Mouse (Mus musculus): ENCODE measurements around the gene Fgfbp3. TPM values are rescaled to one million over a fixed set of nuclear protein-coding genes. Genes with fewer than 3 reads are reported as not detected.

The Fgfbp3 gene
- polyA plus RNA-seq, 1 experiment from 2014 or later: 3.5 TPM

DNA sequence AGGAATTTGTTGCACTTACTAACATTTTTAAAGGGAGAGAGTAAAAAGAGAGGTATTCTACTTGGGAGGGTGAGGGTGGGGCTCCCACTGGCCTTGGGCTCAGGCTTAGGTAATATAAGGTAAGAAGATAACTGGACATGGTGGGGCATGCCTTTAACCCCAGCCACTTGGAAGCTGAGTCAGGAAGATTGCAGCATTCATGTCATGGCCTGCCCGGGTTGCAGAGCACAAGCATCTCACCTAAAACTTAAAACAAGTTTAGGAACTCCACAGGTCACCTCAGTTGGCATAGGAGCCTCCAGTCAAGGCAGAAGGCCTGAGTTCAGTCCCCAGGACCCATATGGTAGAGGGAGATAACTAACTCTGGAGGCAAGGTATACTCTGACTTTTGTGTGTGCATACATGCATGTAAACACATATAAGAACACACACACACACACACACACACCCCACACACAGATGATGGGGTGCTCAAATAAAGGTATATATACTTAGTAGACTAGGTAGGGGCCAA is 2.5 kb downstream of the Fgfbp3 start:
- H3K27me3 ChIP-seq (replicated peaks; ENCODE audit: control insufficient read depth, insufficient read depth, low read length): no peaks in the 10 kb centered on the region
- no peaks in the 10 kb centered on the region for H3K36me3 ChIP-seq (ENCODE audit: control insufficient read depth, insufficient read depth, low read length)
- no peaks in the 10 kb centered on the region for H3K9me3 ChIP-seq (ENCODE audit: control insufficient read depth, low read length)
- H3K9ac ChIP-seq (ENCODE audit: low read depth, low read length): no peak overlapping the region
- WGBS: 76% methylated on average over 1 of the region's 1 CpGs
- H3K4me3 ChIP-seq (ENCODE audit: low read length): no peak overlapping the region
- H3K27ac ChIP-seq (ENCODE audit: low read length): no peak overlapping the region
- no peak overlapping the region for H3K4me2 ChIP-seq (ENCODE audit: low read depth, low read length)
- peaks cover 2% of the 10 kb centered on the region; the same call in 1 of the 2 replicates for H3K4me1 ChIP-seq (ENCODE audit: control insufficient read depth, insufficient read depth, low read length)
- no peak for ATAC-seq

DNA sequence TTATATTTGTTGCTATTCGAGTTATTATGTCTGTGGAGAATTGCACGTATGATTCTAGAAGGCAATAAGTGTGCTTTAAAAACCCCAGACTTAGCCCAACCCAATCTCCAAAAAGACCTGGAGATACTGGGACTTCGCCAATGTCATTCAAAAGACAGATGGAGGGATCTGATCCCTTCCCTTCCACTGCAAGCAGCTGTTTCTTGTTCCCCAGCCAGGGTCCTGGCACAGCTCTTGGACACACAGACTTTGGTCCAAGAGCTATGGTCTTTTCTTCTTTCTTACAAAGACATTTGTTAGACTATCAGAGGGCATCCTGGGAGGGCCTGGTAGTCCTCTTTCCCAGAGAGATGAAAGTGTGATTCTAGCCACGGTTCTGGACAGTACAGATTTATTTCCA is 3.2 kb downstream of the Fgfbp3 start:
- H3K9ac ChIP-seq (ENCODE audit: low read depth, low read length): no peak overlapping the region
- WGBS: 76% methylated on average over 4 of the region's 4 CpGs
- no peaks in the 10 kb centered on the region for H3K36me3 ChIP-seq (ENCODE audit: control insufficient read depth, insufficient read depth, low read length)
- no peak for ATAC-seq
- H3K27me3 ChIP-seq (replicated peaks; ENCODE audit: control insufficient read depth, insufficient read depth, low read length): no peaks in the 10 kb centered on the region
- no peaks in the 10 kb centered on the region for H3K9me3 ChIP-seq (ENCODE audit: control insufficient read depth, low read length)
- no peak overlapping the region for H3K4me2 ChIP-seq (ENCODE audit: low read depth, low read length)
- H3K4me1 ChIP-seq (ENCODE audit: control insufficient read depth, insufficient read depth, low read length): peaks cover 2% of the 10 kb centered on the region; the same call in 1 of the 2 replicates
- no peak overlapping the region for H3K4me3 ChIP-seq (ENCODE audit: low read length)
- H3K27ac ChIP-seq (ENCODE audit: low read length): no peak overlapping the region

DNA sequence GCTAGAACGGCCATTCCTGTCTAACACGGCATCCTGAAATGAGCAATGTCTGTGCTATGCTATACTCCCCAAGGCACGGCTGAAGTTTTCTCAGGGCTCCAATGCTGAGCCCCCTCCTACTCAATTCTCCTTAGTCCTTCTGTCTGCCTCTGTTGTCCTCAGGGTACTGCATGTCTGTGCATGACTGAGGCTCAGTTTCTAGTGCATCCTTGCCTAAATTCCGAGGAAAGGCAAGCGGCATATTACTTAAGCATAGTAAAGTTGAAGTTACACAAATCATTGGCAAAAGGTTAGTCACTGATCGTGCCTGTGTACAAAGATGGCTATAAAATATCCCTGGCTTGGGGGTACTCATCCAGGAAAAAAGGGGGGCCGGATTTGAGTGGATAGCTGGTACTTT is 6.4 kb downstream of the Fgfbp3 start:
- Histone ChIP-seq H3K27me3 (replicated peaks; ENCODE audit: control insufficient read depth, insufficient read depth, low read length) (no peaks in the 10 kb centered on the region), H3K4me1 (ENCODE audit: control insufficient read depth, insufficient read depth, low read length) (no peaks in the 10 kb centered on the region), H3K27ac (ENCODE audit: low read length) (no peak overlapping the region), H3K9me3 (ENCODE audit: control insufficient read depth, low read length) (no peaks in the 10 kb centered on the region), H3K4me2 (ENCODE audit: low read depth, low read length) (no peak overlapping the region), H3K9ac (ENCODE audit: low read depth, low read length) (no peak overlapping the region), H3K36me3 (ENCODE audit: control insufficient read depth, insufficient read depth, low read length) (no peaks in the 10 kb centered on the region), H3K4me3 (ENCODE audit: low read length) (no peak overlapping the region)
- no peak for ATAC-seq
- WGBS: 80% methylated on average over 7 of the region's 7 CpGs

DNA sequence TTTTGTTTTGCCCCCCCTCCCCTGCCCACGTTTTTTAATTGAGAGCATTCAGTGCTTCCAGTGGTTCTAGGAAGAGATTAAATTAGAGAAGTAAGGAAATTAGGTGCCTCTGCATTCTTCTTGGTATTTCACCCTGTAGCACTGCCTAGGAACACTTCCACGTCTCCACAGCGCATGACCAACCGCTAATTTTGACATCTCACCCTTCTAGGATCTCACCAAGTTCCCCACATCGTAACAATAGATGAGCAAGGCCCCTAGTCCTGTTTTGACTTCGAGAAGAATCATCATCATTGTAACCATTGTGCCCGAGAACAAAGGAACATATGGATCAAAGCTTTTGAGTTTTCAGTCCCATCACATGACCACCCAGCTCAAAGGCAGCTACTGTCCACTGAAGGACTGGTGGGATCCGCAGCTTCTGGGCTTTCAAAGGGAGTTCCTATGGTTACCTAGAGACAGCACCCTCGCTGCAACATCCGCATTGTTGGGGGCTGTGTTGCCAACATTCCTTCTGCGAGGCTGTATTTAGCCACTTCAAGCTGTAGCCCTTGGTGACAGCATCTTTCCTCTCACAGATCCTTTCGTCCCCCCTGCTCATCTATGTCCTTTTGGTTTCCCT is 8.9 kb downstream of the Fgfbp3 start:
- WGBS: 43% methylated on average over 12 of the region's 12 CpGs
- Histone ChIP-seq H3K36me3 (ENCODE audit: control insufficient read depth, insufficient read depth, low read length) (no peaks in the 10 kb centered on the region), H3K27me3 (replicated peaks; ENCODE audit: control insufficient read depth, insufficient read depth, low read length) (no peaks in the 10 kb centered on the region), H3K4me2 (ENCODE audit: low read depth, low read length) (no peak overlapping the region), H3K27ac (ENCODE audit: low read length) (no peak overlapping the region), H3K4me1 (ENCODE audit: control insufficient read depth, insufficient read depth, low read length) (no peaks in the 10 kb centered on the region), H3K9me3 (ENCODE audit: control insufficient read depth, low read length) (no peaks in the 10 kb centered on the region), H3K4me3 (ENCODE audit: low read length) (no peak overlapping the region), H3K9ac (ENCODE audit: low read depth, low read length) (no peak overlapping the region)
- no peak for ATAC-seq

- Histone ChIP-seq H3K4me2 (ENCODE audit: low read depth, low read length) (no peak overlapping the region), H3K27ac (ENCODE audit: low read length) (no peak overlapping the region), H3K4me1 (ENCODE audit: control insufficient read depth, insufficient read depth, low read length) (no peaks in the 10 kb centered on the region), H3K27me3 (replicated peaks; ENCODE audit: control insufficient read depth, insufficient read depth, low read length) (no peaks in the 10 kb centered on the region), H3K9ac (ENCODE audit: low read depth, low read length) (no peak overlapping the region), H3K36me3 (ENCODE audit: control insufficient read depth, insufficient read depth, low read length) (no peaks in the 10 kb centered on the region), H3K4me3 (ENCODE audit: low read length) (no peak overlapping the region), H3K9me3 (ENCODE audit: control insufficient read depth, low read length) (no peaks in the 10 kb centered on the region)
- peak; percentile 66 for ATAC-seq
- WGBS: 20% methylated on average over 9 of the region's 9 CpGs
Observed at GRCm38 (mm10) chr19:36909676-36910292, 9.6 kb downstream of the Fgfbp3 start.

GRCm38 (mm10) chr19:36909150-36909549 is 10.3 kb downstream of the Fgfbp3 start:
- no peak for ATAC-seq
- Histone ChIP-seq H3K27me3 (replicated peaks; ENCODE audit: control insufficient read depth, insufficient read depth, low read length) (no peaks in the 10 kb centered on the region), H3K27ac (ENCODE audit: low read length) (no peak overlapping the region), H3K4me3 (ENCODE audit: low read length) (no peak overlapping the region), H3K9me3 (ENCODE audit: control insufficient read depth, low read length) (no peaks in the 10 kb centered on the region), H3K36me3 (ENCODE audit: control insufficient read depth, insufficient read depth, low read length) (no peaks in the 10 kb centered on the region), H3K4me1 (ENCODE audit: control insufficient read depth, insufficient read depth, low read length) (no peaks in the 10 kb centered on the region), H3K4me2 (ENCODE audit: low read depth, low read length) (no peak overlapping the region), H3K9ac (ENCODE audit: low read depth, low read length) (no peak overlapping the region)
- WGBS: 81% methylated on average over 3 of the region's 3 CpGs

DNA sequence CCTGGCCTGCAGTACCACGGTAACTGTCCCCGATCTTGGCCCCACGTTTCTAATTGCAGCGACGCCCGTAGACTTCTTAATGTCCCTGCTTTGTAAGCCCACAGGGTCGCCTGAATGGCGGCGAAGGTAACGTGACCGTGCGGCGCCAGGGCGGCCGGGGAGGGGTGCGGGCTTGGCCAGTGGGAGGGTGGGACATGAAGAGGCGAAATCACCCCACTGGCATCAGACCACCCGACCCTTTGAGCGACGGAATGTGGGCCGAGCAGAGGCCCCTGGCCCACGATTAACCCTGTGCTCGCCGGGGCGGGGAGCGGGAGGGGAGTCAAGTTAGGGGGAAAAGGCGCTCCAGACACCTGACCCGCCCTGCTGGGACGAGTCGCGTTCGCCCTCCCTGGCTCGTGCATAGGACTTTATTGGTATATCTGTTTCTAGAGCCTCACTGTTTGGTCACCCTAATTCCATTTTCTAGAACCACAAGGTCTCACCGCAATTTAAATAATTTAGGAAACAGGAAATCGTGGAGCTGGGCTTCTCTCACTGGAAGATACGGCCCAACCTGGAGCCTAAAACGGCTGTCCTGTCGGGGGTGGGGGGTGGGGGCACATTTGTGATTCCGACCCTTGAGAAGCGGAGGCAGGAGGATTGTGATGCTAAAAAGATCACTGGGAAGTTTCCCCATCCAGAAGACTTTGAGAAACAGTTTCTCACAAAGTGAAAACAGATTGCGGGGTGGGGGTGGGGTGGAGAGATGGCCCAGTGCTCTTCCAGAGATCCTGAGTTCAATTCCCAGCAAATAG is 15.0 kb downstream of the Fgfbp3 start:
- peak overlapping the region; percentile 65 for H3K4me3 ChIP-seq (ENCODE audit: low read length)
- peak; percentile 69 for ATAC-seq
- H3K4me1 ChIP-seq (ENCODE audit: control insufficient read depth, insufficient read depth, low read length): no peaks in the 10 kb centered on the region
- WGBS: 2% methylated on average over 41 of the region's 41 CpGs
- peak overlapping the region; percentile 80 for H3K4me2 ChIP-seq (ENCODE audit: low read depth, low read length)
- no peaks in the 10 kb centered on the region for H3K36me3 ChIP-seq (ENCODE audit: control insufficient read depth, insufficient read depth, low read length)
- H3K27me3 ChIP-seq (replicated peaks; ENCODE audit: control insufficient read depth, insufficient read depth, low read length): no peaks in the 10 kb centered on the region
- peak overlapping the region; percentile 79 for H3K9ac ChIP-seq (ENCODE audit: low read depth, low read length)
- H3K9me3 ChIP-seq (ENCODE audit: control insufficient read depth, low read length): no peaks in the 10 kb centered on the region
- no peak overlapping the region for H3K27ac ChIP-seq (ENCODE audit: low read length)

DNA sequence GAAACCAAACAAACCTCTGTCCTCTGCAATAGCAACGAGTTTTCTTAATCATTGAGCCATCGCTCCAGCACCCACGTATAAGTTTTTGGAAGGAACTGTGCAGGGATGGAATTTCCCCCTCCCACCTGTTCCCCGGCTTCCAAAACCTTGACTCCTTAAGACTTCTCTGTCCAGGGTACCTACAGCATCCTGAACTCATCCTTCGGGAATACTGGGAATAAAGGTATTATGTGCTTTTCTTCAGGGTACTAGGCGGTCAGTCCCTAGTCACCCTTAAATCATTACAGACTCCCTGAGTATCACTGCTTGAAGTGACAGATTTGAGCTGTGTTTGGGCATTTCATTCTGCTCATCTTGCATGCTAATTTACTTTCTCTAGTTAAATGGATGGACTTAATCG is 16.0 kb downstream of the Fgfbp3 start:
- 45% methylated on average over 7 of the region's 7 CpGs for WGBS
- no peak for ATAC-seq

DNA sequence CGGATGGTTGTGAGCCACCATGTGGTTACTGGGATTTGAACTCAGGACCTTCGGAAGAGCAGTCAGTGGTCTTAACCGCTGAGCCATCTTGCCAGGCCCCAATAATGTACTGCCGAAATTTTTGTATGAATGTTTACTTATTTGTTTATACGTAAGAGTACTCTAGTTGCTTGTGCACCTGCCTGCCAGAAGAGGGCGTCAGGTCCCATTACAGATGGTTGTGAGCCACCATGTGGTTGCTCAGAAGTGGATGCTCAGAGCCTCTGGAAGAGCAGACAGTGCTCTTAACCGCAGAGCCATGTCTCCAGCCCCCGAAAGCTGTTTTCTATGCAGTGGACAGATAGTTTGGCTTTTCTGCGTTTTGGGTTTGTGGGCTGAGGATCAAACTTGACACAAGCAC is 21.6 kb downstream of the Fgfbp3 start:
- H3K27me3 ChIP-seq (replicated peaks; ENCODE audit: control insufficient read depth, insufficient read depth, low read length): no peaks in the 10 kb centered on the region
- H3K27ac ChIP-seq (ENCODE audit: low read length): no peak overlapping the region
- no peak overlapping the region for H3K9ac ChIP-seq (ENCODE audit: low read depth, low read length)
- 52% methylated on average over 9 of the region's 9 CpGs for WGBS
- peaks cover 7% of the 10 kb centered on the region; the same call in 1 of the 2 replicates for H3K36me3 ChIP-seq (ENCODE audit: control insufficient read depth, insufficient read depth, low read length)
- ATAC-seq: no peak
- H3K9me3 ChIP-seq (ENCODE audit: control insufficient read depth, low read length): no peaks in the 10 kb centered on the region
- no peak overlapping the region for H3K4me2 ChIP-seq (ENCODE audit: low read depth, low read length)
- H3K4me1 ChIP-seq (ENCODE audit: control insufficient read depth, insufficient read depth, low read length): no peaks in the 10 kb centered on the region
- no peak overlapping the region for H3K4me3 ChIP-seq (ENCODE audit: low read length)

More for the DNA sequence above, 16.0 kb downstream of the Fgfbp3 start:
- no peaks in the 10 kb centered on the region for H3K4me1 ChIP-seq (ENCODE audit: control insufficient read depth, insufficient read depth, low read length)
- no peak overlapping the region for H3K9ac ChIP-seq (ENCODE audit: low read depth, low read length)
- no peaks in the 10 kb centered on the region for H3K36me3 ChIP-seq (ENCODE audit: control insufficient read depth, insufficient read depth, low read length)
- no peak overlapping the region for H3K4me2 ChIP-seq (ENCODE audit: low read depth, low read length)
- H3K4me3 ChIP-seq (ENCODE audit: low read length): no peak overlapping the region
- H3K27ac ChIP-seq (ENCODE audit: low read length): no peak overlapping the region
- H3K27me3 ChIP-seq (replicated peaks; ENCODE audit: control insufficient read depth, insufficient read depth, low read length): no peaks in the 10 kb centered on the region
- no peaks in the 10 kb centered on the region for H3K9me3 ChIP-seq (ENCODE audit: control insufficient read depth, low read length)
